Mouse (Mus musculus) limb, embryonic 14.5 days (tissue): ENCODE measurements around the gene Cap2. TPM values are rescaled to one million over a fixed set of nuclear protein-coding genes. Genes with fewer than 3 reads are reported as not detected.

ENCODE experiments used
- ATAC-seq: fragments of 200-750 bp; cut with Nextera tagmentation; 2 replicates; pipeline ENCODE4 v1.8.0; 2017; ENCODE audit warnings: low read depth, moderate number of reproducible peaks, moderate TSS enrichment; ENCODE audit not compliant: low FRiP score
- DNase-seq: peaks from one replicate; pipeline ENCODE4 v3.0.0-alpha.2; 2015; ENCODE audit warnings: low spot score
- H3K27ac ChIP-seq: fragments of 300-500 bp; sonication (generic); replicated peaks from 2 replicates; pipeline ENCODE4 v1.5.1; 2014; ENCODE audit warnings: low read depth, mild to moderate bottlenecking, low read length, moderate library complexity, mixed read lengths
- H3K27me3 ChIP-seq: fragments of 300-500 bp; sonication (generic); 2 replicates; pipeline ENCODE4 v1.6.1; 2014; ENCODE audit warnings: low read length, mixed read lengths; ENCODE audit not compliant: control insufficient read depth, insufficient read depth
- H3K36me3 ChIP-seq: fragments of 300-500 bp; sonication (generic); 2 replicates; pipeline ENCODE4 v1.6.1; 2014; ENCODE audit warnings: mild to moderate bottlenecking, low read length, moderate library complexity, mixed read lengths; ENCODE audit not compliant: control insufficient read depth, insufficient read depth
- H3K4me1 ChIP-seq: fragments of 300-500 bp; sonication (generic); 2 replicates; pipeline ENCODE4 v1.6.1; 2014; ENCODE audit warnings: antibody characterized with exemption, low read length, mixed read lengths; ENCODE audit not compliant: control insufficient read depth, insufficient read depth
- H3K4me2 ChIP-seq: fragments of 300-500 bp; sonication (generic); replicated peaks from 2 replicates; pipeline ENCODE4 v1.6.1; 2014; ENCODE audit warnings: low read depth, mild to moderate bottlenecking, low read length, moderate library complexity; ENCODE audit not compliant: severe bottlenecking
- H3K4me3 ChIP-seq: fragments of 300-500 bp; sonication (generic); replicated peaks from 2 replicates; pipeline ENCODE4 v1.5.1; 2014; ENCODE audit warnings: low read length
- H3K9ac ChIP-seq: fragments of 300-500 bp; sonication (generic); 2 replicates; pipeline ENCODE4 v1.6.1; 2014; ENCODE audit warnings: mild to moderate bottlenecking, low read depth, low read length, moderate library complexity; ENCODE audit not compliant: severe bottlenecking
- H3K9me3 ChIP-seq: fragments of 300-500 bp; sonication (generic); 2 replicates; pipeline ENCODE4 v1.6.1; 2016; ENCODE audit warnings: low read length; ENCODE audit not compliant: control insufficient read depth
- POLR2A ChIP-seq: fragments of 200-500 bp; IDR thresholded peaks from 2 replicates; pipeline ENCODE4 v1.8.0; 2012; ENCODE audit warnings: inconsistent platforms, mild to moderate bottlenecking, moderate library complexity, borderline replicate concordance; ENCODE audit not compliant: insufficient read depth, insufficient read length; ENCODE audit errors: extremely low read depth
- WGBS: fragments of 180-500 bp; shearing (Covaris S2); extraction: QIAGEN DNeasy Blood & Tissue Kit; methylation state at CpG from one replicate; pipeline ENCODE4 v1.1.7; 2014; 5-methylcytosine and 5-hydroxymethylcytosine counted together
- polyA plus RNA-seq, 2 experiments: library from polyadenylated mRNA; depleted of rRNA in 1 of 2; stranded (reverse) in 1 of 2; unstranded in 1 of 2; fragments of >200 nt; fragmentation: Nextera tagmentation in 1 of 2; extraction: Ambion mirVana in 1 of 2; gene quantifications; 2 replicates each; pipeline versions ENCODE4 v1.2.1 to v1.2.3; 2012 to 2014

The Cap2 gene
- polyA plus RNA-seq, 2 experiments = 22.1 to 27.6 TPM

- 71% methylated on average over 3 of the region's 3 CpGs for WGBS
- H3K27me3 ChIP-seq = no peaks in the 10 kb centered on the region
- H3K4me2 ChIP-seq = no peak overlapping the region
- H3K9ac ChIP-seq = no peak overlapping the region
- H3K4me1 ChIP-seq = no peaks in the 10 kb centered on the region
- no peak overlapping the region for H3K27ac ChIP-seq
- TF ChIP-seq POLR2A = no peak
- H3K9me3 ChIP-seq = no peaks in the 10 kb centered on the region
- ATAC-seq = no peak
- H3K36me3 ChIP-seq = no peaks in the 10 kb centered on the region
- no peak overlapping the region for H3K4me3 ChIP-seq
- DNase-seq = no peak
Observed at GRCm38 (mm10) chr13:46481271-46481670, 20.4 kb upstream of the Cap2 start.

GRCm38 (mm10) chr13:46485605-46486004 is 16.0 kb upstream of the Cap2 start:
- ATAC-seq (no peak), DNase-seq (no peak)
- no peaks in the 10 kb centered on the region for H3K36me3 ChIP-seq
- no peak overlapping the region for H3K4me3 ChIP-seq
- H3K4me1 ChIP-seq = no peaks in the 10 kb centered on the region
- no peak overlapping the region for H3K4me2 ChIP-seq
- WGBS = 78% methylated on average over 3 of the region's 3 CpGs
- no peaks in the 10 kb centered on the region for H3K9me3 ChIP-seq
- no peak overlapping the region for H3K9ac ChIP-seq
- H3K27me3 ChIP-seq = no peaks in the 10 kb centered on the region
- no peak overlapping the region for H3K27ac ChIP-seq
- no peak for TF ChIP-seq POLR2A

GRCm38 (mm10) chr13:46488166-46488565 is 13.5 kb upstream of the Cap2 start:
- Histone ChIP-seq H3K27me3 (no peaks in the 10 kb centered on the region), H3K4me3 (no peak overlapping the region), H3K36me3 (no peaks in the 10 kb centered on the region), H3K27ac (no peak overlapping the region), H3K9ac (no peak overlapping the region), H3K4me1 (no peaks in the 10 kb centered on the region), H3K9me3 (no peaks in the 10 kb centered on the region), H3K4me2 (no peak overlapping the region)
- no peak for TF ChIP-seq POLR2A
- DNase-seq = no peak
- 79% methylated on average over 4 of the region's 4 CpGs for WGBS
- no peak for ATAC-seq

GRCm38 (mm10) chr13:46490644-46491043 is 11.0 kb upstream of the Cap2 start:
- Histone ChIP-seq H3K9ac (no peak overlapping the region), H3K9me3 (no peaks in the 10 kb centered on the region), H3K4me2 (no peak overlapping the region), H3K36me3 (no peaks in the 10 kb centered on the region), H3K4me1 (no peaks in the 10 kb centered on the region), H3K4me3 (no peak overlapping the region), H3K27ac (no peak overlapping the region), H3K27me3 (no peaks in the 10 kb centered on the region)
- no peak for TF ChIP-seq POLR2A
- DNase-seq (peak; percentile 8), ATAC-seq (peak; percentile 30; the same call in 1 of the 2 replicates)
- 36% methylated on average over 4 of the region's 4 CpGs for WGBS

GRCm38 (mm10) chr13:46502390-46502891 is 793 bp downstream of the Cap2 start:
- no peak overlapping the region for H3K27ac ChIP-seq
- no peaks in the 10 kb centered on the region for H3K27me3 ChIP-seq
- peak; percentile 46 for DNase-seq
- peak overlapping the region; percentile 93 for H3K4me2 ChIP-seq
- no peak for TF ChIP-seq POLR2A
- peaks cover 2% of the 10 kb centered on the region; the same call in 1 of the 2 replicates for H3K4me1 ChIP-seq
- no peaks in the 10 kb centered on the region for H3K9me3 ChIP-seq
- H3K4me3 ChIP-seq = peak overlapping the region; percentile 53
- H3K9ac ChIP-seq = peak overlapping the region; percentile 67
- ATAC-seq = peak; percentile 62
- WGBS = 7% methylated on average over 20 of the region's 20 CpGs
- no peaks in the 10 kb centered on the region for H3K36me3 ChIP-seq

GRCm38 (mm10) chr13:46507944-46508343 is 6.3 kb downstream of the Cap2 start:
- no peak for TF ChIP-seq POLR2A
- Histone ChIP-seq H3K9ac (no peak overlapping the region), H3K4me2 (no peak overlapping the region), H3K27me3 (no peaks in the 10 kb centered on the region), H3K9me3 (peaks cover 4% of the 10 kb centered on the region; the same call in 1 of the 2 replicates), H3K27ac (no peak overlapping the region), H3K4me3 (no peak overlapping the region), H3K36me3 (no peaks in the 10 kb centered on the region), H3K4me1 (no peaks in the 10 kb centered on the region)
- ATAC-seq = no peak
- WGBS = 70% methylated on average over 7 of the region's 7 CpGs
- DNase-seq = no peak
